8 mouse cellular contexts compared by ENCODE assay signal in the genomic region with DNA sequence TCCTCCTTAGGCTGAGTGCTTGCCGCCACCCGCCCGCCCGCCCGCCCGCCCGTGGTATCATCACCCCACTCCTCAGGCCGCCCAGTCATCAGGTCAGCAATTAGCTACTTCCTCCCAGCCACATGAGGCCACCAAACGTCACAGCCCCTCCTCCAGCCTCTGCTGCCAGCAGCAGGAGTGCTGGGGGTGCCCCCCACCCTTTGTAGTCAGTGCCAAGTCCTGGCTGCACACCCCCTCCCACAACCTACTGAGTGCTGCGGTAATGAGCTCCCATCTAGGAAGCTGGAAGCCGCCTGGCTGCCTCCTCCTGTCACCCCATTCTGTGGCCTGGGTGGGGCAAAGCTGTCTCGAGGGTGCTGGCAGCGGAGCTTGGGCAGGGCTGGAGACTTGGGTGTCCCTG.
DNase-seq lines count a peak whose midpoint lies in the region; ATAC-seq and TF ChIP-seq lines count a peak whose summit lies in the region.

No protein-coding gene starts in this region.

- H3K9ac ChIP-seq in embryonic facial prominence, embryonic 11.5 days (replicated peaks; ENCODE audit: low read length), result no peak overlapping the region
- H3K9ac ChIP-seq in intestine, postnatal 0 days (ENCODE audit: low read depth, low read length), result no peak overlapping the region

- no peak for TF ChIP-seq CTCF in intestine, postnatal 0 days (IDR thresholded peaks at IDR 0.05; ENCODE audit: low read depth)

- peaks cover 14% of the 10 kb centered on the region for H3K4me1 ChIP-seq in embryonic facial prominence, embryonic 11.5 days (ENCODE audit: control insufficient read depth, insufficient read depth, low read length)
- H3K4me1 ChIP-seq in intestine, postnatal 0 days (replicated peaks; ENCODE audit: control insufficient read depth, insufficient read depth, low read length), result no peaks in the 10 kb centered on the region

- H3K4me2 ChIP-seq in embryonic facial prominence, embryonic 11.5 days (ENCODE audit: low read depth, low read length), result no peak overlapping the region
- H3K4me2 ChIP-seq in intestine, postnatal 0 days (replicated peaks; ENCODE audit: low read depth), result peak overlapping the region; percentile 13; the same call in 1 of the 2 replicates

- no peaks in the 10 kb centered on the region for H3K36me3 ChIP-seq in embryonic facial prominence, embryonic 11.5 days (replicated peaks; ENCODE audit: control insufficient read depth, insufficient read depth, low read depth, low read length)
- no peaks in the 10 kb centered on the region for H3K36me3 ChIP-seq in intestine, postnatal 0 days (ENCODE audit: control insufficient read depth, insufficient read depth)

- H3K27ac ChIP-seq in embryonic facial prominence, embryonic 11.5 days (replicated peaks; ENCODE audit: low read depth, low read length), result no peak overlapping the region
- no peak overlapping the region for H3K27ac ChIP-seq in intestine, postnatal 0 days (ENCODE audit: low read depth, low read length)

- peak; percentile 54 to 61 for DNase-seq in left cerebral cortex, postnatal 10 days (ENCODE audit: extremely low spot score in 1 of 2, low spot score in 2 of 2)
- DNase-seq in left cerebral cortex, adult 18-20 months (ENCODE audit: low spot score in 2 of 2), result no peak
- DNase-seq in embryonic facial prominence, embryonic 11.5 days (ENCODE audit: low spot score), result no peak
- peak; percentile 47 for DNase-seq in retina, embryonic 14.5 days (ENCODE audit: low spot score)
- DNase-seq in gastrocnemius, adult 8-10 months (ENCODE audit: low spot score in 2 of 2), result no peak

- no peak overlapping the region for H3K4me3 ChIP-seq in embryonic facial prominence, embryonic 11.5 days (ENCODE audit: low read depth, low read length)
- H3K4me3 ChIP-seq in intestine, postnatal 0 days (ENCODE audit: low read depth, low read length), result no peak overlapping the region

- ATAC-seq in embryonic facial prominence, embryonic 11.5 days (replicated peaks; ENCODE audit: insufficient number of reproducible peaks, low FRiP score, low TSS enrichment, low read depth), result 0 out of 2 replicates have a peak, but pooled peaks have one; percentile 7
- 0 out of 2 replicates have a peak, but pooled peaks have one; percentile 15 for ATAC-seq in intestine, postnatal 0 days
- no peak for ATAC-seq in cerebellum, adult (ENCODE audit: insufficient number of reproducible peaks, low FRiP score, low TSS enrichment)
- ATAC-seq in erythroblast, adult 5-6 weeks (replicated peaks; ENCODE audit: low FRiP score, poor library complexity, severe bottlenecking), result no peak

- no peaks in the 10 kb centered on the region for H3K9me3 ChIP-seq in embryonic facial prominence, embryonic 11.5 days (replicated peaks; ENCODE audit: control insufficient read depth, low read length)
- no peaks in the 10 kb centered on the region for H3K9me3 ChIP-seq in intestine, postnatal 0 days (ENCODE audit: control insufficient read depth)

- WGBS in embryonic facial prominence, embryonic 11.5 days, result 24% methylated on average over 13 of the region's 13 CpGs
- WGBS in intestine, postnatal 0 days, result 26% methylated on average over 13 of the region's 13 CpGs

- H3K27me3 ChIP-seq in embryonic facial prominence, embryonic 11.5 days (ENCODE audit: control insufficient read depth, insufficient read depth, low read length), result no peaks in the 10 kb centered on the region
- H3K27me3 ChIP-seq in intestine, postnatal 0 days (replicated peaks; ENCODE audit: control insufficient read depth, insufficient read depth, low read length), result peaks cover 9% of the 10 kb centered on the region; the same call in 1 of the 2 replicates

- intact Hi-C loops in left cerebral cortex, postnatal 10 days (cut with DNase I), result no loop called here

Comparison
In these comparisons a context has a peak if more than half of its experiments do, and no peak if none do; other contexts are left out.
1. DNase-seq: peak in left cerebral cortex, postnatal 10 days (2 of 2) and retina, embryonic 14.5 days (single experiment); none in left cerebral cortex, adult 18-20 months (0 of 2), embryonic facial prominence, embryonic 11.5 days (single experiment) and gastrocnemius, adult 8-10 months (0 of 2).
2. ATAC-seq: peak in embryonic facial prominence, embryonic 11.5 days (single experiment) and intestine, postnatal 0 days (single experiment); none in cerebellum, adult (single experiment) and erythroblast, adult 5-6 weeks (single experiment).